Mouse (Mus musculus) forebrain, embryonic 11.5 days (tissue): ENCODE results near the gene Pxn. TPM values are rescaled to one million over a fixed set of nuclear protein-coding genes. Genes with fewer than 3 reads are reported as not detected.
"Not testable (repeated sequence)": the region's sequence is repeated elsewhere in the genome, so short reads cannot be mapped to it uniquely, and the experiment has no call there.

Experiments
- ATAC-seq: fragments of 200-750 bp; cut with Nextera tagmentation; replicated peaks from 2 replicates; pipeline ENCODE4 v1.8.0; 2017; ENCODE audit warnings: moderate TSS enrichment; ENCODE audit not compliant: low FRiP score
- DNase-seq: peaks from one replicate; pipeline ENCODE4 v3.0.0-alpha.2; 2017; ENCODE audit warnings: low spot score
- H3K27ac ChIP-seq: fragments of 300-500 bp; sonication (generic); 2 replicates; pipeline ENCODE4 v1.5.1; 2014; ENCODE audit warnings: low read depth, low read length
- H3K27me3 ChIP-seq: fragments of 300-500 bp; sonication (generic); 2 replicates; pipeline ENCODE4 v1.6.1; 2014; ENCODE audit warnings: mild to moderate bottlenecking, low read length, mixed read lengths; ENCODE audit not compliant: control insufficient read depth, insufficient read depth
- H3K36me3 ChIP-seq: fragments of 300-500 bp; sonication (generic); 2 replicates; pipeline ENCODE4 v1.6.1; 2014; ENCODE audit warnings: mild to moderate bottlenecking, low read length, moderate library complexity, mixed read lengths; ENCODE audit not compliant: control insufficient read depth, insufficient read depth
- H3K4me1 ChIP-seq: fragments of 300-500 bp; sonication (generic); replicated peaks from 2 replicates; pipeline ENCODE4 v1.6.1; 2014; ENCODE audit warnings: low read length, mixed read lengths; ENCODE audit not compliant: control insufficient read depth, insufficient read depth
- H3K4me2 ChIP-seq: fragments of 300-500 bp; sonication (generic); 2 replicates; pipeline ENCODE4 v1.6.1; 2014; ENCODE audit warnings: low read depth, mild to moderate bottlenecking, low read length, moderate library complexity, mixed read lengths; ENCODE audit not compliant: severe bottlenecking
- H3K4me3 ChIP-seq: fragments of 300-500 bp; sonication (generic); 2 replicates; pipeline ENCODE4 v1.5.1; 2014; ENCODE audit warnings: low read depth, low read length
- H3K9ac ChIP-seq: fragments of 300-500 bp; sonication (generic); 2 replicates; pipeline ENCODE4 v1.6.1; 2014; ENCODE audit warnings: low read length
- H3K9me3 ChIP-seq: fragments of 300-500 bp; sonication (generic); 2 replicates; pipeline ENCODE4 v1.6.1; 2016; ENCODE audit warnings: low read length, mixed read lengths; ENCODE audit not compliant: control insufficient read depth
- WGBS: fragments of 180-500 bp; shearing (Covaris S2); extraction: QIAGEN DNeasy Blood & Tissue Kit; methylation state at CpG from one replicate; pipeline ENCODE4 v1.1.7; 2014; 5-methylcytosine and 5-hydroxymethylcytosine counted together
- polyA plus RNA-seq: library from polyadenylated mRNA; unstranded; fragments of >200 nt; fragmentation: Nextera tagmentation; extraction: Ambion mirVana; gene quantifications from 2 replicates; pipeline ENCODE4 v1.2.1, GENCODE M21; 2014

Pxn gene
- polyA plus RNA-seq, 1 experiment from 2014 or later: 12.3 TPM

GRCm38 (mm10) chr5:115489699-115490637 is 16.5 kb upstream of the Pxn start:
- H3K4me3 ChIP-seq: peak overlapping the region; percentile 28
- peak; percentile 93 for DNase-seq
- ATAC-seq: peak; percentile 87
- peaks cover 4% of the 10 kb centered on the region; the same call in 1 of the 2 replicates for H3K4me1 ChIP-seq
- no peaks in the 10 kb centered on the region for H3K9me3 ChIP-seq
- no peaks in the 10 kb centered on the region for H3K36me3 ChIP-seq
- WGBS: under 1% methylated on average over 50 of the region's 50 CpGs
- no peaks in the 10 kb centered on the region for H3K27me3 ChIP-seq
- H3K4me2 ChIP-seq: peak overlapping the region; percentile 70
- H3K9ac ChIP-seq: peak overlapping the region; percentile 74
- H3K27ac ChIP-seq: peak overlapping the region; percentile 100

- peaks cover 4% of the 10 kb centered on the region; the same call in 1 of the 2 replicates for H3K4me1 ChIP-seq
- H3K36me3 ChIP-seq: no peaks in the 10 kb centered on the region
- ATAC-seq (0 out of 2 replicates have a peak, but pooled peaks have one; percentile 14), DNase-seq (no peak)
- H3K27me3 ChIP-seq: no peaks in the 10 kb centered on the region
- 13% methylated on average over 8 of the region's 8 CpGs for WGBS
- H3K27ac ChIP-seq: peak overlapping the region; percentile 57
- no peak overlapping the region for H3K9ac ChIP-seq
- H3K4me2 ChIP-seq: no peak overlapping the region
- no peak overlapping the region for H3K4me3 ChIP-seq
- no peaks in the 10 kb centered on the region for H3K9me3 ChIP-seq
These were observed 15.9 kb upstream of the Pxn start for GRCm38 (mm10) chr5:115490638-115491000.

DNA sequence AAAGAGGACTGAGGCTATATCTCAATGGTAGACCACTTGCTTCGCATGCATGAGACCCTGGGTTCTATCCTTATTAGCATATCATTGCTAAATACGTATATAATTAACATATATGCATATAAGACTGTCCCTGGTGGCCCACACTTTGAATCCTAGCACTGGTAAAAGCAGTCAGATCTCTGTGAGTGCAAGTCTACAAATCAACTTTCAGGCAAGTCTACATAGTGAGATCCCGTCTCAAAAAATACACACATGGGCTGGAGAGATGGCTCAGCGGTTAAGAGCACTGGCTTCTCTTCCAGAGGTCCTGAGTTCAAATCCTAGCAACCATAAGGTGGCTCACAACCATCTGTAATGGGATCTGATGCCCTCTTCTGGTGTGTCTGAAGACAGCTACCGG is 15.4 kb upstream of the Pxn start:
- Histone ChIP-seq H3K9me3 (no peaks in the 10 kb centered on the region), H3K4me1 (peaks cover 4% of the 10 kb centered on the region; the same call in 1 of the 2 replicates), H3K27me3 (no peaks in the 10 kb centered on the region), H3K9ac (no peak overlapping the region), H3K36me3 (no peaks in the 10 kb centered on the region), H3K4me2 (no peak overlapping the region), H3K4me3 (no peak overlapping the region), H3K27ac (no peak overlapping the region; the same call in 1 of the 2 replicates)
- DNase-seq (no peak), ATAC-seq (no peak)
- WGBS: 40% methylated on average over 5 of the region's 5 CpGs

- Histone ChIP-seq H3K27me3 (no peaks in the 10 kb centered on the region), H3K9ac (peak overlapping the region; percentile 37), H3K4me3 (peak overlapping the region; percentile 10; the same call in 1 of the 2 replicates), H3K4me2 (peak overlapping the region; percentile 45), H3K4me1 (peaks cover 4% of the 10 kb centered on the region; the same call in 1 of the 2 replicates), H3K9me3 (no peaks in the 10 kb centered on the region), H3K27ac (no peak overlapping the region), H3K36me3 (no peaks in the 10 kb centered on the region)
- DNase-seq: peak; percentile 73
- ATAC-seq: no peak
- WGBS: 9% methylated on average over 28 of the region's 28 CpGs
These were observed 14.6 kb upstream of the Pxn start for GRCm38 (mm10) chr5:115491771-115492322.

DNA sequence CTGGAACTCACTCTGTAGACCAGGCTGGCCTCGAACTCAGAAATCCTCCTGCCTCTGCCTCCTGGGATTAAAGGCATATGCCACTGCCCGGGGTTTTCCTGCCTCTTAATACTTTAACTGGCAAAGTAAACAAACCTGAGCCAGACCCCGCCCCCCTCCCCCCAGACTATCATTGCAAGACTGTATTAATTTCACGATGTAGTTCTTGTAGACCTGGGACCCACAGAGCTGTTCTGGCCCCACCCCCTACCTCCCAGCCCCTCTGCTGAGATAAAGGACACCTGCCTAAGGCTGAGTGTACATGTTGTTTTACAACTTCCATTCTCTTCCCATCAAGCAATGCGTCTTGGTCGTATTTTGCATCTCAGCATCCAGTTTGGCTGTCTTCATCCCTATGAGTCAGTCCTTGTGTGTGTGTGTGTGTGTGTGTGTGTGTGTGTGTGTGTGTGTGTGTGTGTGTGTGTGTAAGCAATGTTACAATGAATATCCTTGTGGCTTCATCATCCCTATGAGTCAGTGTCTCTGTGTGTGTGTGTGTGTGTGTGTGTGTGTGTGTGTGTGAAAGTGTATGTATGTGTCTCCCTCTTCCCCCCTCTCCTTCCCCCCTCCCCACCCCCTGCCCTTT is 13.7 kb upstream of the Pxn start:
- no peak overlapping the region for H3K4me2 ChIP-seq
- no peaks in the 10 kb centered on the region for H3K36me3 ChIP-seq
- no peak overlapping the region for H3K4me3 ChIP-seq
- ATAC-seq: no peak
- no peak for DNase-seq
- WGBS: 83% methylated on average over 6 of the region's 6 CpGs
- no peak overlapping the region for H3K9ac ChIP-seq
- H3K27ac ChIP-seq: no peak overlapping the region
- H3K9me3 ChIP-seq: no peaks in the 10 kb centered on the region
- H3K27me3 ChIP-seq: no peaks in the 10 kb centered on the region
- H3K4me1 ChIP-seq: peaks cover 4% of the 10 kb centered on the region; the same call in 1 of the 2 replicates

DNA sequence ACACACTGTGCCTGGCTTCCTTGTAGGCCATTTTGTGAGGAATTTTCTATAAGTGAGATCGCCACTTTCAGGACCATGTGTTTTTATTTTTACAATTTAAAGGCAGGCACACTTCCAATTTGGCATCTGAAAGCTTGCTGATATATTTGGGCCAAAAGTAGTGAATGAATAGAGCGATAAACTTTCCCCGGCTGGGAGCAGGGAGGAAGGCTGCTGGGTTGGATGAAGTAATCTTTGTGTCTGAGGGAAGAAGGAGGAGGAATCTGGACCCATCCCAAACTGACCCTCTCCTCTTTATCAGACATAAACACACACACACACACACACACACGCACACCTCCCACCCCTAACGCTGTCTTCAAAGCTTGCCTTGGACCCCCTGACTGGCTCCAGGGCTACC is 13.0 kb upstream of the Pxn start:
- Histone ChIP-seq H3K9ac (no peak overlapping the region), H3K4me3 (no peak overlapping the region), H3K4me1 (peaks cover 4% of the 10 kb centered on the region; the same call in 1 of the 2 replicates), H3K36me3 (no peaks in the 10 kb centered on the region), H3K27me3 (no peaks in the 10 kb centered on the region), H3K4me2 (no peak overlapping the region), H3K27ac (no peak overlapping the region), H3K9me3 (no peaks in the 10 kb centered on the region)
- no peak for ATAC-seq
- 81% methylated on average over 5 of the region's 5 CpGs for WGBS
- no peak for DNase-seq

DNA sequence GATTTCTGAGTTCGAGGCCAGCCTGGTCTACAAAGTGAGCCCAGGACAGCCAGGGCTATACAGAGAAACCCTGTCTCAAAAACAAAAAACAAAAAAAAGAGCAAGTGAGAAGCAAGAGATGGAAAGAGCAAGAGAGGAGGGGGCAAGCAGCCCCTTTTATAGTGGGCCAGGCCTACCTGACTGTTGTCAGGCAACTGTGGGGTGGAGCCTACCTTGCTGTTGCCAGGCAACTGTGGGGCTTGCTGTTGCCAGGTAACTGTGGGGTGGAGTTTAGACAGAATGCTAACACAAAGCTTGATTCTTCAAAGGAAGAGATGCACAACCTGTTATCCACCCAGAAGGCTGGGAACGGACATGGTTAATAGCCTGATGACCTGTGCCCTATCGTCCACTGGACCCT is 10.9 kb upstream of the Pxn start:
- DNase-seq, H3K4me1 ChIP-seq, H3K27ac ChIP-seq, H3K36me3 ChIP-seq, H3K4me3 ChIP-seq, H3K27me3 ChIP-seq, H3K4me2 ChIP-seq, H3K9me3 ChIP-seq, H3K9ac ChIP-seq, ATAC-seq: not testable (repeated sequence)
- WGBS: 83% methylated on average over 3 of the region's 3 CpGs

DNA sequence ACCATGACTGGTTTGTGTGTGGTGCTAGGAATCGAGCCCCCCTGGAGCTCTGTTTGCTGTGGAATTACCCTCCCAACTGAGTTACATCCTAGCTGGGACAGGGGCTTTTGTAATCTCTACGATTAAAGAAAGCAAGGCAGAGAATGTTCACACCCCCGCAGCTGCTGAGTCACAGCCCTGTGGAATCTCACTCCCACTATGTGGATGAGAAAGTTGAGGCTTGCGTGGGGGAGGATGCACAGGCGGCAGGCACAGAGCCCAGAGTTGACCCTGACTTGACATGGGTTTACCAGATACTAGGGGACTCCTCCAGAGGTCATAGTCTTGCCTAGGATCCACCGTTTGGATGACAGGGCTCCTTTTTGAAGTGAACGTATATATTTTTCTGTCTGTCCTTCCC is 9.4 kb upstream of the Pxn start:
- Histone ChIP-seq H3K36me3 (no peaks in the 10 kb centered on the region), H3K27ac (no peak overlapping the region), H3K4me2 (no peak overlapping the region), H3K9ac (no peak overlapping the region), H3K9me3 (no peaks in the 10 kb centered on the region), H3K4me1 (peaks cover under 1% of the 10 kb centered on the region; the same call in 1 of the 2 replicates), H3K27me3 (no peaks in the 10 kb centered on the region), H3K4me3 (no peak overlapping the region)
- no peak for DNase-seq
- ATAC-seq: no peak
- WGBS: 80% methylated on average over 7 of the region's 7 CpGs
